Mouse (Mus musculus) CD8-positive naive resting alpha-beta T cell, adult 57 days (primary cell): ENCODE results near the gene Tnr. TPM values are rescaled to one million over a fixed set of nuclear protein-coding genes. Genes with fewer than 3 reads are reported as not detected.

Experiments used
- total RNA-seq: library from RNA; stranded (reverse); gene quantifications from one replicate; pipeline ENCODE4 v1.2.4, GENCODE M21; 2023

Tnr gene
- total RNA-seq = not detected

DNA sequence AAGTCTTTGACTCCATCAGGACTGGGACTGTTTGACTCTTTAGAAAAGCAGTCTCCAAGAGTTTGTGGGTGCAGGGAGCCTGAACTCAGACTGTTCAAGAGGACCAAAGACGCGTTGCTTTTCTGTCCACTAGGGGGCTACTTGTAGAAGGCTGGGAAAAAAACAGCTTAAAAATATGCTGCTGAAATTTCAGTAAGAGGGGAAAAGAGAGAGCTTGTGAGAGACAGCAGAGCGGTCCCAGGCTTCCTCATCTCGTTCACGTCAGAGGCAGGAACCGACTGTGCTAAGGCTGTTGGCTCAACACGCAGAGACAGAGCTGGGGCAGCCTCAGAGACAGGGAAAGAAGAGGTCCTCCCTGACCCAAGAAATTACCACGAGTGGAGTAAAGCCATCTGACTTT, at the start of gene Tnr:
Gene Tnr, plus strand, starts transcription at position 192 of the 400 bp plus-strand sequence.

